Mouse (Mus musculus) heart, adult 2 months (tissue): ENCODE measurements at regions not wholly inside any gene's neighbourhood (a gene's known extent, or its start where the extent isn't known, plus 50 kb on each side); places are given as distances from the start of the nearest gene placed in this dataset.

Source experiments
- CTCF ChIP-seq: fragments of 200-600 bp; IDR thresholded peaks from 2 replicates; pipeline ENCODE4 v1.8.1; 2022; ENCODE audit warnings: antibody characterized with exemption, mild to moderate bottlenecking, moderate library complexity
- EP300 ChIP-seq: fragments of 200-500 bp; IDR thresholded peaks from 2 replicates; pipeline ENCODE4 v1.6.1; 2011; ENCODE audit warnings: low read depth, low read length, control low read depth; ENCODE audit not compliant: insufficient read depth
- POLR2A ChIP-seq: fragments of 200-500 bp; IDR thresholded peaks from 2 replicates; pipeline ENCODE4 v1.6.1; 2011; ENCODE audit warnings: mild to moderate bottlenecking, low read depth, low read length, control low read depth; ENCODE audit not compliant: insufficient read depth

DNA sequence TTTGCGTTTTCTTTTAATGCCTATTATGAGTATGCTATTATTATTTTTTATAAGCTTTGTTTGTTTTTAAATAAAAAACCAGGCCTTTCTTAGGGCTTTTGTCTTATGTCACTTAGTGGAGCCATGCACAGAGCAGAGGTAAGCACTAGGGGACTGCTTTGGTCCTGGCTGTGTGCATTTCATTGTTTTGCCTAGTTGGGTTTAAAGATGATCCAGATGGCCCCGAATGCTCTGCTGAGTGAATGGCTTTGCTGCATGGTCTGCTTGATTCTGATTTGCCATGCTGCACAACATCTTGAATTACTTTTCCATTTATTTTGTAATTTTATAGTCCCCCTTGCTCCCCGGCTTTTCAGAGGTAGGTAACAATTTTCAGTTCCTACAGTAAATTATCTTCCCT, 1934.9 kb downstream of the 9330182O14Rik start:
- TF ChIP-seq EP300 (no peak), POLR2A (no peak), CTCF (no peak)
